Mouse (Mus musculus) G1E (cell line): ENCODE measurements around the gene Gpc6.

Experiments
- CTCF ChIP-seq: IDR thresholded peaks from 2 replicates; pipeline ENCODE4 v1.5.1; 2012; ENCODE audit warnings: low read depth, low read length, inconsistent platforms, mixed read lengths
- GATA1 ChIP-seq: IDR thresholded peaks from 2 replicates; pipeline ENCODE4 v1.6.1; 2012; ENCODE audit warnings: borderline replicate concordance, low read length, inconsistent platforms, mixed read lengths
- POLR2AphosphoS5 ChIP-seq: IDR thresholded peaks from 2 replicates; pipeline ENCODE4 v1.6.1; 2012; ENCODE audit warnings: low read depth, low read length, inconsistent platforms; ENCODE audit not compliant: insufficient replicate concordance

- TF ChIP-seq CTCF (no peak), GATA1 (no peak), POLR2AphosphoS5 (no peak)
These were observed 130.0 kb downstream of the Gpc6 start for GRCm38 (mm10) chr14:117055134-117055533.
